Comparison of ENCODE assay signal across 8 mouse cellular contexts in the genomic region with DNA sequence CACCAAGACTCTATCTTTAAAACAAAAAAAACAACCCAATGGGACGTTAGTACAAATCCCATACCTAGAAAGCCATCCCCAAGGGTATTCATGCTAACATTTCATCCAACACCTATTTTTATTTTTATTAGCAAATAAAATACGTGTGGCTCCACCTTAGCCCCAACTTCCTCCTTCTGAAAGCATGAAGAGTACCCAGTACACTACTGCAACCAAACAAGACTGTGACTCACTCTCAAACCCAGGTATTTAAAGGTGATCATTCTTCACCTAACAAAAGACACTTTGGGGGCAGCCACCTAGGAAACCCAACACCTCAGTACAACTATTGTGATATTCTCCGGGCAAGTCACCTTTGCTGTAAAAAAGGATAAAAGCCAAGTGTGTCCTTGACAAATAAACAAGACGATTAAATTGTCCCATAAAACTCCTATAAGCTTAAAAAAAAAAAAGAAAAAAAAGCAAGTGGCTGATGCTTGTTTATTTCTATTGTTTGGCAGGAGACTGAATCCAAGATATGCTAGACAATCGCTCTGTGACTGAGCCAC. TPM values are rescaled to one million over a fixed set of nuclear protein-coding genes. Genes with fewer than 3 reads are reported as not detected.
DNase-seq lines count a peak whose midpoint lies in the region; ATAC-seq and TF ChIP-seq lines count a peak whose summit lies in the region.

No protein-coding gene starts in this region.

- no peaks in the 10 kb centered on the region for H3K27me3 ChIP-seq in lung, embryonic 14.5 days (ENCODE audit: insufficient read depth, low read length)
- no peaks in the 10 kb centered on the region for H3K27me3 ChIP-seq in embryonic facial prominence, embryonic 15.5 days
- H3K27me3 ChIP-seq in limb, embryonic 13.5 days = no peaks in the 10 kb centered on the region

- H3K4me3 ChIP-seq in lung, embryonic 14.5 days (ENCODE audit: low read depth, low read length) = peak overlapping the region; percentile 100
- peak overlapping the region; percentile 95 for H3K4me3 ChIP-seq in embryonic facial prominence, embryonic 15.5 days (replicated peaks)
- H3K4me3 ChIP-seq in limb, embryonic 13.5 days = peak overlapping the region; percentile 98
- peak overlapping the region; percentile 62 for H3K4me3 ChIP-seq in olfactory bulb, adult 2 months (ENCODE audit: insufficient read depth, low read depth, low read length)

- H3K9ac ChIP-seq in lung, embryonic 14.5 days = peak overlapping the region; percentile 98
- peak overlapping the region; percentile 94 for H3K9ac ChIP-seq in embryonic facial prominence, embryonic 15.5 days
- H3K9ac ChIP-seq in limb, embryonic 13.5 days = peak overlapping the region; percentile 100

- no peaks in the 10 kb centered on the region for H3K9me3 ChIP-seq in lung, embryonic 14.5 days (ENCODE audit: low read depth, low read length)
- H3K9me3 ChIP-seq in embryonic facial prominence, embryonic 15.5 days (replicated peaks) = no peaks in the 10 kb centered on the region
- no peaks in the 10 kb centered on the region for H3K9me3 ChIP-seq in limb, embryonic 13.5 days

- peak overlapping the region; percentile 88 for H3K4me2 ChIP-seq in lung, embryonic 14.5 days
- H3K4me2 ChIP-seq in embryonic facial prominence, embryonic 15.5 days (replicated peaks) = peak overlapping the region; percentile 67
- H3K4me2 ChIP-seq in limb, embryonic 13.5 days (replicated peaks) = peak overlapping the region; percentile 82

- no peak for DNase-seq in lung, embryonic 14.5 days
- no peak for DNase-seq in lung, postnatal 10 days
- no peak for DNase-seq in frontal cortex, postnatal 25 days (ENCODE audit: low spot score in 2 of 2)
- no peak for DNase-seq in left cerebral cortex, adult 18-20 months (ENCODE audit: low spot score in 2 of 2)
- no peak for DNase-seq in cerebellum, adult 8-10 months

- no peak for TF ChIP-seq POLR2A in olfactory bulb, adult 2 months (IDR thresholded peaks at IDR 0.05; ENCODE audit: insufficient read depth, low read depth, low read length)

- WGBS in lung, embryonic 14.5 days = 18% methylated on average over 5 of the region's 5 CpGs
- 18% methylated on average over 5 of the region's 5 CpGs for WGBS in embryonic facial prominence, embryonic 15.5 days
- WGBS in limb, embryonic 13.5 days = 13% methylated on average over 5 of the region's 5 CpGs
- 10% methylated on average over 5 of the region's 5 CpGs for WGBS in olfactory bulb, adult 2 months

- H3K36me3 ChIP-seq in lung, embryonic 14.5 days (ENCODE audit: insufficient read depth) = peaks cover 35% of the 10 kb centered on the region
- peaks cover 33% of the 10 kb centered on the region for H3K36me3 ChIP-seq in embryonic facial prominence, embryonic 15.5 days
- H3K36me3 ChIP-seq in limb, embryonic 13.5 days = peaks cover 36% of the 10 kb centered on the region

- H3K4me1 ChIP-seq in lung, embryonic 14.5 days (ENCODE audit: insufficient read depth) = no peaks in the 10 kb centered on the region; the same call in 1 of the 2 replicates
- H3K4me1 ChIP-seq in embryonic facial prominence, embryonic 15.5 days = peaks cover 12% of the 10 kb centered on the region
- peaks cover 16% of the 10 kb centered on the region for H3K4me1 ChIP-seq in limb, embryonic 13.5 days
- H3K4me1 ChIP-seq in olfactory bulb, adult 2 months (ENCODE audit: control insufficient read depth, insufficient read depth, low read length) = peaks cover 8% of the 10 kb centered on the region

- H3K27ac ChIP-seq in lung, embryonic 14.5 days (ENCODE audit: low read depth) = 0 out of 2 replicates have a peak overlapping the region, but pooled peaks have one; percentile 94
- 0 out of 2 replicates have a peak overlapping the region, but pooled peaks have one; percentile 96 for H3K27ac ChIP-seq in embryonic facial prominence, embryonic 15.5 days (replicated peaks)
- H3K27ac ChIP-seq in limb, embryonic 13.5 days = peak overlapping the region; percentile 94; the same call in 1 of the 2 replicates
- H3K27ac ChIP-seq in olfactory bulb, adult 2 months (ENCODE audit: insufficient read depth, low read depth, low read length) = peak overlapping the region; percentile 73; the same call in 1 of the 2 replicates

- TF ChIP-seq CTCF in lung, embryonic 14.5 days (IDR thresholded peaks at IDR 0.05; ENCODE audit: low read depth) = no peak
- no peak for TF ChIP-seq CTCF in olfactory bulb, adult 2 months (IDR thresholded peaks at IDR 0.05; ENCODE audit: insufficient read depth, low read depth, low read length)

- no peak for ATAC-seq in lung, embryonic 14.5 days (ENCODE audit: insufficient read depth)
- ATAC-seq in embryonic facial prominence, embryonic 15.5 days (ENCODE audit: insufficient number of reproducible peaks, low FRiP score, low TSS enrichment, low read depth) = no peak
- no peak for ATAC-seq in limb, embryonic 13.5 days (ENCODE audit: low FRiP score, low read depth)

RNA-seq across cellular contexts. Expression of a gene that starts 1.4 kb away (rescaled TPM):
- 557 and 559 TPM in 2 replicates for polyA plus RNA-seq in lung, embryonic 14.5 days (2014; fragmentation: Nextera tagmentation; extraction: Ambion mirVana)
- 421 and 433 TPM in 2 replicates for polyA plus RNA-seq in embryonic facial prominence, embryonic 15.5 days (2015; fragmentation: Nextera tagmentation; extraction: Ambion mirVana)
- polyA plus RNA-seq in limb, embryonic 13.5 days (2015; fragmentation: Nextera tagmentation; extraction: Ambion mirVana) = 474 and 480 TPM in 2 replicates
- 112 TPM in 1 of 2 replicates, not detected in the other for polyA plus RNA-seq in olfactory bulb, adult 2 months (2012; ENCODE audit: insufficient read depth, insufficient read length, low replicate concordance, missing spikeins)
- 100 to 1,000 TPM; 322 to 329 TPM for total RNA-seq in left cerebral cortex, adult 18-20 months (2021)

RNA-seq across cellular contexts. Expression of a gene that starts 23.1 kb away (rescaled TPM):
- 2.1 and 2.9 TPM in 2 replicates for polyA plus RNA-seq in lung, embryonic 14.5 days (2014; fragmentation: Nextera tagmentation; extraction: Ambion mirVana)
- 4.6 and 6.7 TPM in 2 replicates for polyA plus RNA-seq in embryonic facial prominence, embryonic 15.5 days (2015; fragmentation: Nextera tagmentation; extraction: Ambion mirVana)
- 2.8 and 4.0 TPM in 2 replicates for polyA plus RNA-seq in limb, embryonic 13.5 days (2015; fragmentation: Nextera tagmentation; extraction: Ambion mirVana)
- polyA plus RNA-seq in olfactory bulb, adult 2 months (2012; ENCODE audit: insufficient read depth, insufficient read length, low replicate concordance, missing spikeins) = not detected in 2 replicates
- total RNA-seq in left cerebral cortex, adult 18-20 months (2021) = 1 to 10 TPM; 1.6 to 3.3 TPM

RNA-seq across cellular contexts. Expression of a gene that starts 50.5 kb away (rescaled TPM):
- 8.2 and 10.0 TPM in 2 replicates for polyA plus RNA-seq in lung, embryonic 14.5 days (2014; fragmentation: Nextera tagmentation; extraction: Ambion mirVana)
- 7.8 and 9.0 TPM in 2 replicates for polyA plus RNA-seq in embryonic facial prominence, embryonic 15.5 days (2015; fragmentation: Nextera tagmentation; extraction: Ambion mirVana)
- 8.4 and 9.0 TPM in 2 replicates for polyA plus RNA-seq in limb, embryonic 13.5 days (2015; fragmentation: Nextera tagmentation; extraction: Ambion mirVana)
- not detected in 2 replicates for polyA plus RNA-seq in olfactory bulb, adult 2 months (2012; ENCODE audit: insufficient read depth, insufficient read length, low replicate concordance, missing spikeins)
- 10 to 100 TPM; 59.8 to 63.7 TPM for total RNA-seq in left cerebral cortex, adult 18-20 months (2021)

RNA-seq across cellular contexts. Expression of a gene that starts 56.7 kb away (rescaled TPM):
- 324 and 338 TPM in 2 replicates for polyA plus RNA-seq in lung, embryonic 14.5 days (2014; fragmentation: Nextera tagmentation; extraction: Ambion mirVana)
- 234 and 238 TPM in 2 replicates for polyA plus RNA-seq in embryonic facial prominence, embryonic 15.5 days (2015; fragmentation: Nextera tagmentation; extraction: Ambion mirVana)
- polyA plus RNA-seq in limb, embryonic 13.5 days (2015; fragmentation: Nextera tagmentation; extraction: Ambion mirVana) = 310 and 326 TPM in 2 replicates
- polyA plus RNA-seq in olfactory bulb, adult 2 months (2012; ENCODE audit: insufficient read depth, insufficient read length, low replicate concordance, missing spikeins) = not detected in 2 replicates
- 10 to 100 TPM; 54.9 to 64.6 TPM for total RNA-seq in left cerebral cortex, adult 18-20 months (2021)
